Mouse (Mus musculus) brain, embryonic 18.5 days (tissue): Measurements from ENCODE around the gene Cacng3.

ENCODE experiments used
- DNase-seq: peaks from one replicate; pipeline ENCODE4 v3.0.0-alpha.2; 2012; ENCODE audit warnings: low read depth, low spot score

The Cacng3 gene

GRCm38 (mm10) chr7:122670442-122670872 lies at the start of gene Cacng3:
Gene Cacng3, plus strand, starts transcription at chr7:122670492.
- DNase-seq, result no peak

- DNase-seq, result no peak
These were observed 48.0 kb upstream of the Cacng3 start for GRCm38 (mm10) chr7:122622125-122622774.

- DNase-seq, result no peak
These were observed 46.5 kb upstream of the Cacng3 start for GRCm38 (mm10) chr7:122623753-122624152.

- peak; percentile 24 for DNase-seq
These were observed 42.2 kb upstream of the Cacng3 start for GRCm38 (mm10) chr7:122628050-122628449.

GRCm38 (mm10) chr7:122630386-122630785 lies 39.9 kb upstream of the Cacng3 start:
- DNase-seq, result no peak

- no peak for DNase-seq
These were observed 39.1 kb upstream of the Cacng3 start for GRCm38 (mm10) chr7:122631151-122631550.

GRCm38 (mm10) chr7:122632946-122633345 lies 37.3 kb upstream of the Cacng3 start:
- DNase-seq, result no peak

- no peak for DNase-seq
These were observed 36.8 kb upstream of the Cacng3 start for GRCm38 (mm10) chr7:122633463-122633862.

- DNase-seq, result no peak
These were observed 26.6 kb upstream of the Cacng3 start for GRCm38 (mm10) chr7:122643676-122644075.

GRCm38 (mm10) chr7:122649306-122649705 lies 21.0 kb upstream of the Cacng3 start:
- no peak for DNase-seq

- DNase-seq, result no peak
These were observed 17.8 kb upstream of the Cacng3 start for GRCm38 (mm10) chr7:122652523-122652922.

- no peak for DNase-seq
These were observed 13.6 kb upstream of the Cacng3 start for GRCm38 (mm10) chr7:122656671-122657070.

- no peak for DNase-seq
These were observed 12.7 kb upstream of the Cacng3 start for GRCm38 (mm10) chr7:122657423-122658126.

GRCm38 (mm10) chr7:122665311-122666049 lies 4.8 kb upstream of the Cacng3 start:
- DNase-seq, result no peak

GRCm38 (mm10) chr7:122667903-122668302 lies 2.4 kb upstream of the Cacng3 start:
- DNase-seq, result no peak

- DNase-seq, result peak; percentile 18
These were observed 765 bp downstream of the Cacng3 start for GRCm38 (mm10) chr7:122670873-122671641.

- no peak for DNase-seq
These were observed 2.7 kb downstream of the Cacng3 start for GRCm38 (mm10) chr7:122672981-122673380.

- DNase-seq, result no peak
These were observed 4.9 kb downstream of the Cacng3 start for GRCm38 (mm10) chr7:122675207-122675606.

- DNase-seq, result no peak
These were observed 31.5 kb downstream of the Cacng3 start for GRCm38 (mm10) chr7:122701751-122702150.

GRCm38 (mm10) chr7:122702443-122702842 lies 32.2 kb downstream of the Cacng3 start:
- no peak for DNase-seq

GRCm38 (mm10) chr7:122706736-122707135 lies 36.4 kb downstream of the Cacng3 start:
- DNase-seq, result no peak

- DNase-seq, result no peak
These were observed 46.0 kb downstream of the Cacng3 start for GRCm38 (mm10) chr7:122716299-122716698.
